Mouse (Mus musculus) testis, adult 2 months (tissue): ENCODE measurements at regions not wholly inside any gene's neighbourhood (a gene's known extent, or its start where the extent isn't known, plus 50 kb on each side); places are given as distances from the start of the nearest gene placed in this dataset.

Experiments
- H3K27ac ChIP-seq: fragments of 200-500 bp; 2 replicates; pipeline ENCODE4 v1.5.1; 2012; ENCODE audit warnings: low read depth, low read length; ENCODE audit not compliant: control insufficient read depth, insufficient read depth
- H3K27me3 ChIP-seq: fragments of 200-500 bp; 2 replicates; pipeline ENCODE4 v1.6.1; 2012; ENCODE audit warnings: mild to moderate bottlenecking, low read length, moderate library complexity; ENCODE audit not compliant: control insufficient read depth, insufficient read depth
- H3K36me3 ChIP-seq: fragments of 200-500 bp; 2 replicates; pipeline ENCODE4 v1.6.1; 2012; ENCODE audit warnings: mild to moderate bottlenecking, low read length; ENCODE audit not compliant: control insufficient read depth, insufficient read depth
- H3K4me1 ChIP-seq: fragments of 200-500 bp; 2 replicates; pipeline ENCODE4 v1.6.1; 2012; ENCODE audit warnings: low read length; ENCODE audit not compliant: control insufficient read depth, insufficient read depth
- H3K4me3 ChIP-seq: fragments of 200-500 bp; 2 replicates; pipeline ENCODE4 v1.5.1; 2012; ENCODE audit warnings: low read depth, mild to moderate bottlenecking, low read length, moderate library complexity, mixed read lengths; ENCODE audit not compliant: control insufficient read depth
- CTCF ChIP-seq: fragments of 200-500 bp; IDR thresholded peaks from 2 replicates; pipeline ENCODE4 v1.5.1; 2012; ENCODE audit warnings: low read depth, mild to moderate bottlenecking, inconsistent platforms, low read length, moderate library complexity; ENCODE audit not compliant: control insufficient read depth, insufficient read depth, insufficient replicate concordance
- POLR2A ChIP-seq: fragments of 200-500 bp; IDR thresholded peaks from 2 replicates; pipeline ENCODE4 v1.6.1; 2012; ENCODE audit warnings: low read depth, mild to moderate bottlenecking, inconsistent platforms, low read length, moderate library complexity; ENCODE audit not compliant: control insufficient read depth

DNA sequence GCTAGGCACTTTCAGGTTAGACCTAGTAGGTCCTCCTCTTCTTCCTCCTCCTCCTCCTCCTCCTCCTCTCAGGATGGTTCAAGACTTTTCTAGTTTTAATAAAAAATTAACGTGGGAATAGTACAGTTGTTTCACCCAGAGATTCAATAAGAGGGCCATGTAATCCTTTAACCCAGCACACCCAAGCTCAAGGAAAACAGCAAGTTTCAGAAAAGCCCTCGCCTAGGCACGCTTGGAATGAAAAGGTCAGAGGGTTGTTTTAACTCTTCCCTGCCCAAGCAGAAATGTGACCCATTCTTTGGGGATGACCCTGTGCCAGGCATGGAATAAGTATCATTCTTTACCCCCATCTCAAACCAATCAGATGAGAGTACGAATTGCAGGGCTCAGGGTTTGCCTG is 124.1 kb downstream of the Utp6 start:
- no peak for TF ChIP-seq POLR2A
- TF ChIP-seq CTCF, result no peak
- no peak overlapping the region for H3K27ac ChIP-seq

DNA sequence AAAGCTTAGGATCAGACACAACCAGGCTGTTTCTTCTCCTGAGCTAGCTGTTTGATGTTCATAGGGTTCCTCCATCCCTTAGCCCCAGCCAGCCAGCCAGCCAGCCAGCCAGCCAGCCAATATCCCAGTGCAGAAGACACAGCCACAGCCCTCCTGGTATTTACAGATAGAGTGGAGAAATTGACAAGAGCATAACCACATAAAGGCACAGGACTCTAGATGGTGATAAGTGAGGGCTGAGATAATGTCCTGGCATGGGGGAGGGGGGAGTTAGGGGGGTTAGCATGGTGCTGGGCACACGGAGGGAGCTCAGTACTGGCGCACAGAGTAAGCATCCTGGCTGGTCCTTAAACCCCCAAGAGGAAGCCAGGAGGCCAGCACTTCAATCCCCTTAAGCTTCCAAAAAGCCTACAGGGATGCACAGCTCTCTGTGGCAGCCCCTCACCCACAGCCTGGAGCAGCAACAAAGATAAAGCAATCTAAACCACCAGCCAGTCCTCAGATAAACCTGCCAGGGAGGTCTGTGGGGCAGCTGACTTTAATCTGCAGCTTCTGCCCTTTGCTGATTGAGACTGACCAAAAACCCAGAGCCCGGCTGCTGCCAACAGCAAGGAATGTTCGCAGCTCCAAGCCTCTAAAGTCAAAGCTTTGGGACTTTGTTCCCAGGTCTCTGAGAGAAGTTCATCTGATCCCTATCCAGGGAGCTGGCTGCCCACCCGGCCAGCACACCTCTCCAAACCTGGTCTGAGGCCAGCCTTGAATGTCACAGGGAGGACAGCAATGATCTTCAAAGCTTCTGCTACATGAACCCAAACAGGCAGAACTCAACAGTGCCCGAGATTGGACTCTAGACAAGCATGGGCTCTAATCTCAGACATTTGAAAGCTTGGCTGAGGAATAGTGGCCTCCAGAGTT is 124.9 kb downstream of the Utp6 start:
- no peak overlapping the region for H3K4me3 ChIP-seq
- no peak overlapping the region for H3K27ac ChIP-seq
- TF ChIP-seq CTCF (no peak), POLR2A (no peak)
- H3K27me3 ChIP-seq, result no peaks in the 10 kb centered on the region
- no peaks in the 10 kb centered on the region for H3K36me3 ChIP-seq
- no peaks in the 10 kb centered on the region for H3K4me1 ChIP-seq

More for the DNA sequence above, 124.1 kb downstream of the Utp6 start:
- Histone ChIP-seq H3K4me3 (no peak overlapping the region), H3K27me3 (no peaks in the 10 kb centered on the region), H3K4me1 (no peaks in the 10 kb centered on the region), H3K36me3 (no peaks in the 10 kb centered on the region)

DNA sequence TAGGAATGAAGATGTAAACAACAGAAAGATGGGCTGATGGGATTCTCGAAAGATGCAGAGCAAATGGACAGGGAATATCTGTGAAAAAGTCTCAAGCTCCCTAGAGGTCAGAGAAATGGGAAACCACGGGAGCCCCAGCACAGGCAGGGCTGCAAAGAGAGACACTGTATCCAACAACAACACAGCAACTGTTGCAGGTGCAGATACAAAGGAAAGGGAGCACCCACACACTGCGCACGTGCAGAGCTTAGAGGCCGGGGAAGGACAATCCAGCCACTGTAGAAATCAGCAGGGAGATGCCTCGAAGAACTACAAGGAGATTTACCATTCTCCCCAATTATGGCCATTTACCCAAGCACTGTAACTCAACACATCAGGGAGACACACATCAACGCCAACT is 126.3 kb downstream of the Utp6 start:
- TF ChIP-seq POLR2A (no peak), CTCF (no peak)
- no peak overlapping the region for H3K27ac ChIP-seq

DNA sequence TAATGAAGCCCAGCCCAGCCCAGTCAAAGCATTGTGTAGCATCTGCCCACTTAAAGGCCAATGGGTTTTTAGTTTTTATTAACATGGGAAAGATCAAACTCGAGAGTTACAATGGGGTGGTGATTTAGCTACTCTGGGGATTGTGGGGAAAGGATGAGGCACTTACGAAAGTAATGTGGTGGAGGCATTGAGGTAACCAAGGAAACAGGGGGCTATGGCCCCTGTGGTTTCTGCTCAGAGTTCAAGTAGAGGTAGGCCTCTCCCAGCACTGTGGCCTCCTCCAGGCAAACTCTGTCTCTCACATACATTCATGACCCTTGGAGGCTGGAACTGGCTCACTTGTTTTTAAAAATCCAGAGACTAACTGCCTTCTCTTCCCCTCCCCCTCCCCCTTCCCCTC is 128.4 kb downstream of the Utp6 start:
- no peak overlapping the region for H3K27ac ChIP-seq
- peaks cover 1% of the 10 kb centered on the region for H3K4me1 ChIP-seq
- H3K27me3 ChIP-seq, result no peaks in the 10 kb centered on the region
- no peak overlapping the region for H3K4me3 ChIP-seq
- H3K36me3 ChIP-seq, result no peaks in the 10 kb centered on the region
- TF ChIP-seq CTCF, result no peak
- TF ChIP-seq POLR2A, result no peak

More for the DNA sequence above, 126.3 kb downstream of the Utp6 start:
- H3K4me1 ChIP-seq, result no peaks in the 10 kb centered on the region
- H3K4me3 ChIP-seq, result no peak overlapping the region
- no peaks in the 10 kb centered on the region for H3K36me3 ChIP-seq
- H3K27me3 ChIP-seq, result no peaks in the 10 kb centered on the region

DNA sequence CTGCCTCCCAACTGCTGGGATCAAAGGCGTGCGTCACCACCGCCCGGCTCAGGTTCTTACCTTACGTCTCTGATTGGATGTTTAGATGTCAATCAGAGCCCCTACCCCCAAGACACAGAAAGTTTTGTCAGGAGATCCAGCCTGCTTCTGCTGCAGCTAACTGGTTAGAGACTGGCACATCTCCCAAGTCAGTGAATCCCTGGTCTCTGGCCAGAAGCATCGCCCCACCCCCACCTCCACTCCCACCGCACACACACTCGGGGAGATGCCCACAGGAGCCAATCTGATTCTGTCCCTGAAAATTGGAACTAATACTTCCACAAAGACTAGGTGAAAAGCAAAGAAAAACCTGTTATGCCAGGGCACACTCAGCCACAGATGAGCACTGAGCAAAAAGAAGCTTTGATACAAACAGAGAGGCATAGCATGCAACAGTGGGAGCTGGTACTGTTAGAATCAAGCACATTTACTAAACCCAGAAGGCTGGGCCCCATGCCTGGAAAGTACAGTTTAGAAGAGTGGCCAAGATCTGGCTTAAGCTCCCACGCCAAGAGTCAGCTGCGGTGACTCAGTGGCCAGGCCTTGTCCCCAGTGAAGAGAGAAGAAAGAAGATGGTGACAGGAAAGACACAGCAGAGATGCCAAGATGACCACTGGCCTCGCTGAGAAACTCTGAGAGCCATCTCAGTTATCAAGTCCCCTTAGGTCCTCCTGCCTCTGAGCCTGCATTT is 130.4 kb downstream of the Utp6 start:
- TF ChIP-seq CTCF (no peak), POLR2A (no peak)
- Histone ChIP-seq H3K27me3 (no peaks in the 10 kb centered on the region), H3K4me3 (no peak overlapping the region), H3K36me3 (no peaks in the 10 kb centered on the region), H3K27ac (no peak overlapping the region), H3K4me1 (peaks cover 2% of the 10 kb centered on the region)

DNA sequence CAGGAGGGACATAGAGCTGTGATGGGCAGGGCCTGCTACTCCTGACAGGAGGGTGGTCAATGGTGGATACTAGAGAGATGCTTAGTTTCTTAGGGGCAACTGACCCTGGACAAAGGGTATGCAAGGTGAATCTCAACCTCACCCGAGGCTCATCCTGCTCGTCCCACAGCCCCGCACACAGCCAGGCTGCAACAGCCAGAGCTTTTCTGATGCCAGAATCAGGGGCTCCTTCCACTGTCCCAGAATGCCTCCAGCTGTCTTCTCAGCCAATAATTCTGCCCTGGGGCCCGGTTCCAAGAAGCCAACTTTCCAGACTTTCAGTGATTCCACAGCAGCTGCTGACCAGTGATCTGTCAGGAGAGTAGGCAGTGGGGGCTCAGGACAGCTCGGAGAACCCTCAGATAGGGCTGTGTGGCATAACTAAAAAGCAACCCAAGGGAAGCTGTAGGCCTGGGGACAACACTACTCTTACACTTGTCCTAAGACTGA is 131.6 kb downstream of the Utp6 start:
- H3K4me1 ChIP-seq, result peaks cover 4% of the 10 kb centered on the region
- no peak overlapping the region for H3K4me3 ChIP-seq
- no peak overlapping the region for H3K27ac ChIP-seq
- H3K27me3 ChIP-seq, result no peaks in the 10 kb centered on the region
- TF ChIP-seq CTCF, result no peak
- no peaks in the 10 kb centered on the region for H3K36me3 ChIP-seq

DNA sequence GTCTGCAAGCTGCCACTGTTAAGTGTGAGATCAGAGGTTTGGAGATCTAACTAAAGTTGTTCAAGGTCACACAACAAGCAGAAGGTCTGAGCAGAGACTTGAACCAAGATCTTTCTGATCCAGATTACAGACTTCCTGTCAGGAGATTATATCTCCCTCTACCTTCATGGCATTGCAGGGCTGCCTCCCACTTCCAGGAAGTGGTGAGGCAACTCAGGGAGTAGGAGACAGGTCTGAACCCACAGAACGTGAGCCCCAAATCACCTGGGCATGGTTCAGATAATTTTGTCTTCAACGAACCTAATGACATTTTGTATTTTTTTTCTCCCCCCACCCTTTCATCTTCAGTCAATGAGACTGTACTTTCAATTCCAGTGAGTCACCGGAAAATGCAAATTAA is 135.2 kb downstream of the Utp6 start:
- Histone ChIP-seq H3K4me1 (peaks cover 4% of the 10 kb centered on the region), H3K4me3 (no peak overlapping the region), H3K27ac (no peak overlapping the region), H3K27me3 (no peaks in the 10 kb centered on the region), H3K36me3 (no peaks in the 10 kb centered on the region)
- TF ChIP-seq CTCF (no peak), POLR2A (no peak)
